Mouse (Mus musculus): ENCODE measurements at regions not wholly inside any gene's neighbourhood (a gene's known extent, or its start where the extent isn't known, plus 50 kb on each side); places are given as distances from the start of the nearest gene placed in this dataset.

GRCm38 (mm10) chr10:97064546-97064945 is 414.9 kb upstream of the Dcn start:
- POLR2A ChIA-PET, result interaction anchor here in 1 of 4 experiments (0.6 kb wide), 1 partner anchor 299 kb away, joined by 3 read pairs; no protein-coding TSS in a partner anchor
- CTCF ChIA-PET, result interaction anchor here in 1 of 4 experiments (0.6 kb wide), 1 partner anchor 29 kb away, joined by 7 read pairs; no protein-coding TSS in a partner anchor

GRCm38 (mm10) chr10:97078022-97078473 is 401.4 kb upstream of the Dcn start:
- ChIA-PET CTCF (no interaction called here), POLR2A (no interaction called here)

DNA sequence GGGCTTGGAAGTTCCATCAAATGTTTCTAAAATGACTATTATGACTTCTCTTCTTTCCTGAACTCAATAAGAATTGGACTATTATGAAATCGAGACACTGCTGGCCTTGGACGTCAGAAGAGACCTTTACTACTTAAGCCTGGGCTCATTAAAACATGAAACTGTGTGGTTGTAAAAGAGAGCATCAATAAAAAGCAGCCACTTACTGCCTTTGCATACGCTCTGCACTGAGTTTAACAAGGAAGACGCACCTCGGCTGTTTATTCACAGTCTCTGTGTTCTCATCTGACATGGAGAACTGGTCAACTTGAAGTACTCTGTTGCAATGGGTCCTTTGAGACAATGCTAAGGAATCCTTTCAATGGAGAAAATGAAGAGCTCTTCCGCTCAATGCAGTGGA is 399.8 kb upstream of the Dcn start:
- ChIA-PET POLR2A (no interaction called here), CTCF (no interaction called here)

GRCm38 (mm10) chr10:97087286-97087685 is 392.1 kb upstream of the Dcn start:
- ChIA-PET POLR2A (interaction anchor here in 2 of 4 experiments (0.8 to 1.1 kb wide), 2 partner anchors 18 to 837 kb away, joined by 3 read pairs; no protein-coding TSS in a partner anchor), CTCF (interaction anchor here in 1 of 4 experiments (0.6 kb wide), 1 partner anchor 1118 kb away, joined by 3 read pairs; no protein-coding TSS in a partner anchor)

DNA sequence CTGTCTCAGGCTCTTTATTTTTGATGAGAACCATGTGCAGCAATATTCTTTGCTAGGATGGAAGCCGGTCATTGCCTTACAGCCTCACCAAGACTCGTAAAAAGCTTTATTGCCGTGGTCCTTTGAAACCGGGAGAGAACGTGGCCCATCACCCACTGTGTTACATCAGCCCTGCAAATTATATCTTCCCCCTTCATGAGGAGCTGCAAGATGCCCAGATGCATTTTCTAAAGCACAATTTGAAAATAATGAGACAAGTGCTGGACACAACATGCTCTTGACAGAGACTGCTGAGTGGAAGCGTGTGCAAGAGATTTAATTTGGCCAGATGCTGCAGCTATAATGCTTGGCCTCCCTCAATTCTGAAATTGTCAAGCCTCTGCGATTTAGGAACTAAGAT is 389.2 kb upstream of the Dcn start:
- ChIA-PET CTCF (no interaction called here), POLR2A (no interaction called here)

GRCm38 (mm10) chr10:97093886-97094285 is 385.5 kb upstream of the Dcn start:
- POLR2A ChIA-PET, result no interaction called here
- CTCF ChIA-PET, result no interaction called here

DNA sequence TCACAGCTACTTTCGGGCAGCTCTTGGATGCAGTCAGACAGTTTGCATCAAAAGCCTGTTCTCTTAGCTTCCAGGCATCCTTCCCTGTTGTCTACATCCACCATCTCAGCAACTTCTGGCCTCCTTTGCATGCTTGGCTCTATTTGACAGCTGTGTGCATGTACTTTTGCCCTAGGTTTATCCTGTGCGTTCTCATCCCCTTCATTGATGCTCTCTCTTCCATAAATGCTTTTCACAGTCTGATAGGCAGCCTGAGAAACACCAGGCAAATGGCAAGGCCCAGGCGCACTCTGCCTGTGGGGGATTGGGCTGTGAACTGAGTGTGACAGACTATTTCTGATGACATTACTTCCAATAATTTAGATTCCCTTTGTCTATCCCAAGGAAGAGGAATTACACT is 364.9 kb upstream of the Dcn start:
- CTCF ChIA-PET, result no interaction called here
- POLR2A ChIA-PET, result interaction anchor here in 1 of 4 experiments (0.5 kb wide), 1 partner anchor 109 kb away, joined by 3 read pairs; no protein-coding TSS in a partner anchor

DNA sequence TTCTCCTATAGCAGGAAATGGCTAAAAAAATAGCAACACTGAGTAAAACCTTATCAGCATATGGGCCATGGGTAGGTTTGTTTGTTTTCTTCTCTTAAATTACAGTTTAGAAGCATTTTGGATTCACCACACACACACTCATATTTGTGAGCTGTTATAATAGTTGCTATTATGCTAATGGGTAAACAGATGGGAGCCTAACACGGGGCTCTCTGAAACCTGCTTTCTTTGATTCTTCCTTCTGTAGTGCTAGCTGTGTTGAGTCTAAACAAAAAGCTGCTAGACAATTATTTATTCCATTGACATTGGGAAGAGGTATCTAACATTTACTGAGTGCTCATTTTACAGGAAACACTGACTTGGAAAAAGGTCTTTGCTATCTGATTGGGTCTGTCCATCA is 356.7 kb upstream of the Dcn start:
- ChIA-PET POLR2A (interaction anchor here in 1 of 4 experiments (0.9 kb wide), 1 partner anchor 506 kb away, joined by 13 read pairs; no protein-coding TSS in a partner anchor), CTCF (no interaction called here)

DNA sequence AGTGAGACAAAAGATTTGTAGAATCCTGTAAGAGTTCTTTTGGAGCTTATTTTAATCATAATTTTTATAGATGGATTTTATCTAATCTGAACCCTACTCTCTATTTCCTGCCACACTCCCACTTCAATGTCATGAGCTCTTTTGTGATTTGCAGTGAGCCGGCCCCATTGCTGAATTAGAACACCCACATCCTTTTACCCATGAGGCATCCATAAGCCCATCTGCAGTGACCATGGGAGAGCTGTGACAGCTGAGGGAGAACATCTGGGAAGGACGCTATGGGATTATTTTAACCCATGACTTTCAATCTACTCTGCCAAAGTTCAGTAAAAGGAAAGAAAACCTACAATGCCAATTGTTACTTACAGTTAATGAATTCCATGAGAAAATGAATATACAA is 337.8 kb upstream of the Dcn start:
- ChIA-PET POLR2A (no interaction called here), CTCF (no interaction called here)

GRCm38 (mm10) chr10:97158561-97159395 is 320.6 kb upstream of the Dcn start:
- CTCF ChIA-PET, result interaction anchor here in 2 of 4 experiments (0.5 to 0.6 kb wide), 2 partner anchors 32 to 1027 kb away, joined by 3 to 4 read pairs; no protein-coding TSS in a partner anchor
- POLR2A ChIA-PET, result interaction anchor here in 1 of 4 experiments (0.7 kb wide), 2 partner anchors 38 to 1598 kb away, joined by 3 read pairs; no protein-coding TSS in a partner anchor

DNA sequence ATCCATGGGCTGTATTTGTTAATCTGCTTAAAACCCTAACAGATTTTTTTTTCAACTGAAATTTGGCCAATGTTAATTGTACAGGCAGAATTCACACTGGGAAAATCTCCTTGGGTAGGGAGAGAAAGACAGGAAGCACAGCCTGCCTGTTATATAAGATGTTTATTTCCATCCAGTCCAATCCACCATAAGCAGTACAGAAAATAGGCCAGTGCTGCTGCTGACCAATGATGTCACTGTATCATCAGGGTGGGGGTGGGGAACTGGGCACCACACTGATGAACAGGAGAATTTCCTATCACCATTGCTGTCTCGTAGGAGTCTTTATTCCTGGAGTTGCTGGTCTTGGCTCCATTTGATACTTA is 320.0 kb upstream of the Dcn start:
- ChIA-PET CTCF (interaction anchor here in 2 of 4 experiments (0.6 to 1.5 kb wide), 3 partner anchors 31 to 454 kb away, joined by 3 to 4 read pairs (median 3); no protein-coding TSS in a partner anchor), POLR2A (interaction anchor here in 1 of 4 experiments (0.7 kb wide), 3 partner anchors 37 to 1599 kb away, joined by 3 read pairs; no protein-coding TSS in a partner anchor)

GRCm38 (mm10) chr10:97159831-97160575 is 319.4 kb upstream of the Dcn start:
- POLR2A ChIA-PET, result interaction anchor here in 2 of 4 experiments (0.6 to 1.1 kb wide), 4 partner anchors 83 to 1600 kb away, joined by 3 read pairs; no protein-coding TSS in a partner anchor
- CTCF ChIA-PET, result interaction anchor here in 3 of 4 experiments (0.6 to 1.5 kb wide), 6 partner anchors 31 to 1215 kb away, joined by 3 to 10 read pairs (median 4); no protein-coding TSS in a partner anchor

GRCm38 (mm10) chr10:97160892-97161291 is 318.5 kb upstream of the Dcn start:
- ChIA-PET POLR2A (interaction anchor here in 1 of 4 experiments (1.1 kb wide), 1 partner anchor 848 kb away, joined by 3 read pairs; no protein-coding TSS in a partner anchor), CTCF (interaction anchor here in 3 of 4 experiments (0.6 to 1.5 kb wide), 4 partner anchors 103 to 1214 kb away, joined by 3 to 10 read pairs (median 6); no protein-coding TSS in a partner anchor)

GRCm38 (mm10) chr10:97178468-97178867 is 300.9 kb upstream of the Dcn start:
- CTCF ChIA-PET, result no interaction called here
- POLR2A ChIA-PET, result no interaction called here

- ChIA-PET CTCF (no interaction called here), POLR2A (no interaction called here)
These were observed 289.7 kb upstream of the Dcn start for GRCm38 (mm10) chr10:97189696-97190095.

GRCm38 (mm10) chr10:97211238-97211695 is 268.1 kb upstream of the Dcn start:
- POLR2A ChIA-PET, result no interaction called here
- CTCF ChIA-PET, result no interaction called here

- ChIA-PET CTCF (no interaction called here), POLR2A (no interaction called here)
These were observed 267.5 kb upstream of the Dcn start for GRCm38 (mm10) chr10:97211785-97212398.

GRCm38 (mm10) chr10:97219474-97219873 is 259.9 kb upstream of the Dcn start:
- CTCF ChIA-PET, result interaction anchor here in 1 of 4 experiments (0.7 kb wide), 1 partner anchor 28 kb away, joined by 3 read pairs; no protein-coding TSS in a partner anchor
- POLR2A ChIA-PET, result no interaction called here

DNA sequence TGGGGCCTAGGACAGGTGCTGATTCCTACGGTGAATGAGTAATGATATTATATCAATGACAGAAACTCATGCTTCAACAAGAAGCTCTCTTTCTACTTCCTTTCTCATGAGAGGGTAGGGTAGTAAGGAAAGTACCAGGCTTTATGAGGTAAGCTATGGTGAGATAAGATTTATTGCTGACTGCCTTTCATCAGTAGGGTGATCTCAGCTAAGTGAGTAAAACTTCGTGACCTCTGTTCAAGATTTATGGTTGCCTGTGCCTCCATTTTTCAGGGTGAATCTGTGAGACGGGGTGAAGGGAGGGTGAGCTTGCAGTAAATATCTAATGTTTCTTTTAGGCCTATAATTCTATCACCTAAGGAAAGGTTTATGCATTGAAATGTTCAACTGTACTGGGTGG is 259.0 kb upstream of the Dcn start:
- CTCF ChIA-PET, result no interaction called here
- POLR2A ChIA-PET, result no interaction called here

All from embryonic stem cell, embryonic (primary cell).